Mouse (Mus musculus) neural tube, embryonic 11.5 days (tissue): ENCODE data around the gene Atp5h. TPM values are rescaled to one million over a fixed set of nuclear protein-coding genes. Genes with fewer than 3 reads are reported as not detected.
"Not testable (repeated sequence)": the region's sequence is repeated elsewhere in the genome, so short reads cannot be mapped to it uniquely, and the experiment has no call there.

Source experiments
- ATAC-seq: fragments of 200-750 bp; cut with Nextera tagmentation; 2 replicates; pipeline ENCODE4 v1.8.0; 2017; ENCODE audit warnings: moderate number of reproducible peaks, mild to moderate bottlenecking, moderate TSS enrichment, moderate library complexity; ENCODE audit not compliant: insufficient read depth, low FRiP score, low TSS enrichment
- DNase-seq: peaks from one replicate; pipeline ENCODE4 v3.0.0-alpha.2; 2015; ENCODE audit warnings: low spot score
- H3K27ac ChIP-seq: fragments of 300-500 bp; sonication (generic); 2 replicates; pipeline ENCODE4 v1.5.1; 2014; ENCODE audit warnings: low read depth, mild to moderate bottlenecking, low read length
- H3K27me3 ChIP-seq: fragments of 300-500 bp; sonication (generic); 2 replicates; pipeline ENCODE4 v1.6.1; 2014; ENCODE audit warnings: mild to moderate bottlenecking, low read length, mixed read lengths; ENCODE audit not compliant: control insufficient read depth, insufficient read depth
- H3K36me3 ChIP-seq: fragments of 300-500 bp; sonication (generic); 2 replicates; pipeline ENCODE4 v1.6.1; 2014; ENCODE audit warnings: mild to moderate bottlenecking, low read length, moderate library complexity, mixed read lengths; ENCODE audit not compliant: control insufficient read depth, insufficient read depth
- H3K4me1 ChIP-seq: fragments of 300-500 bp; sonication (generic); 2 replicates; pipeline ENCODE4 v1.6.1; 2014; ENCODE audit warnings: low read length, mixed read lengths; ENCODE audit not compliant: control insufficient read depth, insufficient read depth
- H3K4me2 ChIP-seq: fragments of 300-500 bp; sonication (generic); 2 replicates; pipeline ENCODE4 v1.6.1; 2014; ENCODE audit warnings: low read depth, mild to moderate bottlenecking, moderate library complexity
- H3K4me3 ChIP-seq: fragments of 300-500 bp; sonication (generic); 2 replicates; pipeline ENCODE4 v1.5.1; 2014; ENCODE audit warnings: low read depth, low read length
- H3K9ac ChIP-seq: fragments of 300-500 bp; sonication (generic); 2 replicates; pipeline ENCODE4 v1.6.1; 2014; ENCODE audit warnings: mild to moderate bottlenecking, low read length
- H3K9me3 ChIP-seq: fragments of 300-500 bp; sonication (generic); 2 replicates; pipeline ENCODE4 v1.6.1; 2016; ENCODE audit warnings: low read length; ENCODE audit not compliant: control insufficient read depth
- WGBS: fragments of 180-500 bp; shearing (Covaris S2); extraction: QIAGEN DNeasy Blood & Tissue Kit; methylation state at CpG from one replicate; pipeline ENCODE4 v1.1.7; 2014; 5-methylcytosine and 5-hydroxymethylcytosine counted together
- polyA plus RNA-seq: library from polyadenylated mRNA; unstranded; fragments of >200 nt; fragmentation: Nextera tagmentation; extraction: Ambion mirVana; gene quantifications from 2 replicates; pipeline ENCODE4 v1.2.1, GENCODE M21; 2014

The Atp5h gene
- polyA plus RNA-seq, 1 experiment from 2014 or later, result 868 TPM

DNA sequence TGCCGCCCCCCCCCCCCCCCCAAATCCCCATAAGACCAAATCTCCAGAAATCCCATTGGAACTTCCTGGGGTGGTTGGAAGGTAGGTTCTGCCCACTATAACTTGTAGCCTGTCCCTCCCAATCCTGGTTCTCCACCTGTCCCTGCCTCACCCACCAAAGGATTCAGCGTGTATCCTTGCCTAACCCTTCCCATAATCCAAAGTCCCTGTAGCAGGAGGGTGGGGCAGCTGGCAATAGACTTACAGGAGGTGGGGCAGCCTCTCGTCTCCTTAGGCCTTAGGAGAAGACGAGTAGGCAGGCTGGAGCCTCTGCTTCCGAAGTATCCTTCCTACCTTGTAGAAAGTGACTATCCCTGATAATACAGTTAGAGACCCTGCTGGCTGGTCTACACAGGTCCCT lies 36.4 kb upstream of the Atp5h start:
- WGBS, result 94% methylated on average over 5 of the region's 5 CpGs
- H3K36me3 ChIP-seq, result no peaks in the 10 kb centered on the region
- no peak overlapping the region for H3K27ac ChIP-seq
- no peaks in the 10 kb centered on the region for H3K4me1 ChIP-seq
- no peak for DNase-seq
- no peak for ATAC-seq
- H3K27me3 ChIP-seq, result no peaks in the 10 kb centered on the region
- H3K4me3 ChIP-seq, result no peak overlapping the region
- H3K4me2 ChIP-seq, result no peak overlapping the region
- no peaks in the 10 kb centered on the region for H3K9me3 ChIP-seq
- no peak overlapping the region for H3K9ac ChIP-seq

DNA sequence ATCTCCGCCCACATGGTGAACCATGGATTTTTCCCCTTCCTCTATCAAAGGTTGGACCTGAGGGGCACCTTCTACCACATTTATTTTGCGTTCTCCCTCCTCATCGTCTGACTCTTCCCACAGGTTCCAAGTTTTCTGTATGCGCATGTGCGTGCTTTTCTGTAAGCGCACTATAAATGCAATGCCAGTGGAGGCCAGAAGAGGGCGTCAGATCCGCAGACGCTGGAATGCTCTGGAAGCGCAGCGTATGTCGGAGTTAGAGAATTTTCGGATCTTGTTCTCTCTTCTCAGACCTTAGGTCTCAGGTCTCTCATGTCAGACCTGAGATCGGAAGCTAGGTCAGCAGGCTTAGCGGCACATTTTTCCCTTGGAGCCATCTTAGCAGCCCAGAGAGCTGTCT lies 35.9 kb upstream of the Atp5h start:
- H3K27me3 ChIP-seq, result no peaks in the 10 kb centered on the region
- 86% methylated on average over 15 of the region's 15 CpGs for WGBS
- ATAC-seq (no peak), DNase-seq (no peak)
- H3K4me2 ChIP-seq, result no peak overlapping the region
- no peaks in the 10 kb centered on the region for H3K9me3 ChIP-seq
- no peaks in the 10 kb centered on the region for H3K4me1 ChIP-seq
- H3K9ac ChIP-seq, result no peak overlapping the region
- no peak overlapping the region for H3K4me3 ChIP-seq
- no peaks in the 10 kb centered on the region for H3K36me3 ChIP-seq
- no peak overlapping the region for H3K27ac ChIP-seq

DNA sequence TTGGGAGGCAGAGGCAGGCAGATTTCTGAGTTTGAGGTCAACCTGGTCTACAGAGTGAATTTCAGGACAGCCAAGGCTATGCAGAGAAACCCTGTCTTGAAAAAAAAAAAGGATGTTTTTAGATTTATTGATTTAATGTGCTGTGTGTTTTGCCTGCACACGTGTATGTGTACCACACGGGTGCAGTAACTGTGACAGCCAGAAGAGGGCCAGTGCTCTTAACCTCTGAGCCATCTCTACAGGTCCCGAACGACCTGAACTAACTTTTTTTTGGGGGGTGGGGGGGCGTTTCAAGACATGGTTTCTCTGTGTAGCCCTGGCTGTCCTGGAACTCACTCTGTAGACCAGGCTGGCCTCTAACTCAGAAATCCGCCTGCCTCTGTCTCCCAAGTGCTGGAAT lies 35.1 kb upstream of the Atp5h start:
- H3K4me1 ChIP-seq, H3K9ac ChIP-seq, H3K36me3 ChIP-seq, H3K27ac ChIP-seq, H3K4me2 ChIP-seq, H3K9me3 ChIP-seq, DNase-seq, H3K4me3 ChIP-seq, ATAC-seq, H3K27me3 ChIP-seq: not testable (repeated sequence)
- 86% methylated on average over 6 of the region's 6 CpGs for WGBS

- Histone ChIP-seq H3K4me3 (no peak overlapping the region), H3K4me1 (no peaks in the 10 kb centered on the region), H3K4me2 (no peak overlapping the region), H3K9me3 (no peaks in the 10 kb centered on the region), H3K9ac (no peak overlapping the region), H3K36me3 (no peaks in the 10 kb centered on the region), H3K27ac (no peak overlapping the region), H3K27me3 (no peaks in the 10 kb centered on the region)
- WGBS, result 75% methylated on average over 4 of the region's 4 CpGs
- DNase-seq (no peak), ATAC-seq (no peak)
Measured at GRCm38 (mm10) chr11:115453306-115453705, 33.5 kb upstream of the Atp5h start.

GRCm38 (mm10) chr11:115452281-115452860 lies 32.6 kb upstream of the Atp5h start:
- no peak overlapping the region for H3K9ac ChIP-seq
- no peak overlapping the region for H3K4me3 ChIP-seq
- 89% methylated on average over 7 of the region's 7 CpGs for WGBS
- no peak overlapping the region for H3K27ac ChIP-seq
- no peak for DNase-seq
- H3K4me1 ChIP-seq, result no peaks in the 10 kb centered on the region
- H3K36me3 ChIP-seq, result no peaks in the 10 kb centered on the region
- ATAC-seq, result no peak
- H3K4me2 ChIP-seq, result no peak overlapping the region
- H3K9me3 ChIP-seq, result no peaks in the 10 kb centered on the region
- H3K27me3 ChIP-seq, result no peaks in the 10 kb centered on the region

GRCm38 (mm10) chr11:115451781-115452241 lies 32.0 kb upstream of the Atp5h start:
- no peak for DNase-seq
- 91% methylated on average over 8 of the region's 8 CpGs for WGBS
- ATAC-seq, result no peak

GRCm38 (mm10) chr11:115450176-115450575 lies 30.4 kb upstream of the Atp5h start:
- Histone ChIP-seq H3K9ac (no peak overlapping the region), H3K27me3 (no peaks in the 10 kb centered on the region), H3K4me2 (no peak overlapping the region), H3K27ac (no peak overlapping the region), H3K4me1 (no peaks in the 10 kb centered on the region), H3K9me3 (no peaks in the 10 kb centered on the region), H3K36me3 (no peaks in the 10 kb centered on the region), H3K4me3 (no peak overlapping the region)
- DNase-seq (no peak), ATAC-seq (no peak)
- WGBS, result 92% methylated on average over 7 of the region's 7 CpGs

More at GRCm38 (mm10) chr11:115451781-115452241, 32.0 kb upstream of the Atp5h start:
- Histone ChIP-seq H3K9ac (no peak overlapping the region), H3K27ac (no peak overlapping the region), H3K27me3 (no peaks in the 10 kb centered on the region), H3K4me2 (no peak overlapping the region), H3K9me3 (no peaks in the 10 kb centered on the region), H3K4me3 (no peak overlapping the region), H3K36me3 (no peaks in the 10 kb centered on the region), H3K4me1 (no peaks in the 10 kb centered on the region)

DNA sequence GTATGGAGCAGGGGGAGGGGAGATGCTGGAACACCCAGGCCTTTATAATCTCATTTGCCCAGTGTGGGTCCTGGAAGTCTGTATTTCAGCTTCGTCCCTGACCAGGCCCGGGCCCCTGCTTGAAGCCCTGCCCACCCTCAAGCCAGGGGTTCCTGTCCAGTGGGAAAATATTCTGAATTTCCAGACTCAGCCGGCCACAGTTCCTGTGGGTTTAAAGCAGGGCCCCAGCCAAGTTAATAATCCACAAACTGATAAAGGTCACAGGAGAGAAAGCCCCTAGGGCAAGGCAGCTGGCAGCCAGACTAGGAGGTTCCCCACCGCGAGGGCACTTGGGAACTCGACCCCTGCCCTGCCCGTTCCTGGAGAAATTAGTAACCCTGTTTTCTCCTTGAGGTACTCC lies 29.2 kb upstream of the Atp5h start:
- no peak overlapping the region for H3K4me3 ChIP-seq
- H3K4me2 ChIP-seq, result no peak overlapping the region
- no peak overlapping the region for H3K27ac ChIP-seq
- no peaks in the 10 kb centered on the region for H3K27me3 ChIP-seq
- H3K36me3 ChIP-seq, result no peaks in the 10 kb centered on the region
- no peak for ATAC-seq
- no peaks in the 10 kb centered on the region for H3K9me3 ChIP-seq
- no peak for DNase-seq
- 53% methylated on average over 7 of the region's 7 CpGs for WGBS
- H3K9ac ChIP-seq, result no peak overlapping the region
- H3K4me1 ChIP-seq, result no peaks in the 10 kb centered on the region

- WGBS, result 85% methylated on average over 16 of the region's 16 CpGs
- H3K36me3 ChIP-seq, result no peaks in the 10 kb centered on the region
- H3K27ac ChIP-seq, result no peak overlapping the region
- no peak overlapping the region for H3K4me3 ChIP-seq
- ATAC-seq (no peak), DNase-seq (no peak)
- H3K9ac ChIP-seq, result no peak overlapping the region
- no peaks in the 10 kb centered on the region for H3K4me1 ChIP-seq
- H3K4me2 ChIP-seq, result no peak overlapping the region
- H3K27me3 ChIP-seq, result no peaks in the 10 kb centered on the region
- no peaks in the 10 kb centered on the region for H3K9me3 ChIP-seq
Measured at GRCm38 (mm10) chr11:115448075-115448474, 28.3 kb upstream of the Atp5h start.
